Mouse (Mus musculus) embryonic facial prominence, embryonic 14.5 days (tissue): Measurements from ENCODE around the gene Il1b. TPM values are rescaled to one million over a fixed set of nuclear protein-coding genes. Genes with fewer than 3 reads are reported as not detected.

Source experiments
- ATAC-seq: fragments of 200-750 bp; cut with Nextera tagmentation; 2 replicates; pipeline ENCODE4 v1.8.0; 2017; ENCODE audit warnings: low read depth, moderate number of reproducible peaks, moderate TSS enrichment
- DNase-seq: peaks from one replicate; pipeline ENCODE4 v3.0.0-alpha.2; 2015; ENCODE audit warnings: low spot score
- H3K27ac ChIP-seq: fragments of 300-500 bp; sonication (generic); replicated peaks from 2 replicates; pipeline ENCODE4 v1.5.1; 2014; ENCODE audit warnings: low read depth, mild to moderate bottlenecking, low read length, moderate library complexity
- H3K27me3 ChIP-seq: fragments of 300-500 bp; sonication (generic); replicated peaks from 2 replicates; pipeline ENCODE4 v1.6.1; 2014; ENCODE audit warnings: low read length; ENCODE audit not compliant: control insufficient read depth, insufficient read depth
- H3K36me3 ChIP-seq: fragments of 300-500 bp; sonication (generic); 2 replicates; pipeline ENCODE4 v1.6.1; 2014; ENCODE audit warnings: low read length, mixed read lengths; ENCODE audit not compliant: control insufficient read depth, insufficient read depth
- H3K4me1 ChIP-seq: fragments of 300-500 bp; sonication (generic); 2 replicates; pipeline ENCODE4 v1.6.1; 2014; ENCODE audit warnings: antibody characterized with exemption, low read length; ENCODE audit not compliant: control insufficient read depth, insufficient read depth
- H3K4me2 ChIP-seq: fragments of 300-500 bp; sonication (generic); 2 replicates; pipeline ENCODE4 v1.6.1; 2014; ENCODE audit warnings: low read depth, mild to moderate bottlenecking, low read length, moderate library complexity, mixed read lengths
- H3K4me3 ChIP-seq: fragments of 300-500 bp; sonication (generic); 2 replicates; pipeline ENCODE4 v1.5.1; 2014; ENCODE audit warnings: low read depth, mild to moderate bottlenecking, low read length
- H3K9ac ChIP-seq: fragments of 300-500 bp; sonication (generic); 2 replicates; pipeline ENCODE4 v1.6.1; 2014; ENCODE audit warnings: low read depth, mild to moderate bottlenecking, low read length, moderate library complexity, mixed read lengths
- H3K9me3 ChIP-seq: fragments of 300-500 bp; sonication (generic); 2 replicates; pipeline ENCODE4 v1.6.1; 2016; ENCODE audit warnings: low read length; ENCODE audit not compliant: control insufficient read depth
- WGBS: fragments of 180-500 bp; shearing (Covaris S2); extraction: QIAGEN DNeasy Blood & Tissue Kit; methylation state at CpG from one replicate; pipeline ENCODE4 v1.1.7; 2014; 5-methylcytosine and 5-hydroxymethylcytosine counted together
- polyA plus RNA-seq: library from polyadenylated mRNA; unstranded; fragments of >200 nt; fragmentation: Nextera tagmentation; extraction: Ambion mirVana; gene quantifications from 2 replicates; pipeline ENCODE4 v1.2.1, GENCODE M21; 2014

Il1b gene
- polyA plus RNA-seq, 1 experiment from 2014 or later = 0.29 TPM

DNA sequence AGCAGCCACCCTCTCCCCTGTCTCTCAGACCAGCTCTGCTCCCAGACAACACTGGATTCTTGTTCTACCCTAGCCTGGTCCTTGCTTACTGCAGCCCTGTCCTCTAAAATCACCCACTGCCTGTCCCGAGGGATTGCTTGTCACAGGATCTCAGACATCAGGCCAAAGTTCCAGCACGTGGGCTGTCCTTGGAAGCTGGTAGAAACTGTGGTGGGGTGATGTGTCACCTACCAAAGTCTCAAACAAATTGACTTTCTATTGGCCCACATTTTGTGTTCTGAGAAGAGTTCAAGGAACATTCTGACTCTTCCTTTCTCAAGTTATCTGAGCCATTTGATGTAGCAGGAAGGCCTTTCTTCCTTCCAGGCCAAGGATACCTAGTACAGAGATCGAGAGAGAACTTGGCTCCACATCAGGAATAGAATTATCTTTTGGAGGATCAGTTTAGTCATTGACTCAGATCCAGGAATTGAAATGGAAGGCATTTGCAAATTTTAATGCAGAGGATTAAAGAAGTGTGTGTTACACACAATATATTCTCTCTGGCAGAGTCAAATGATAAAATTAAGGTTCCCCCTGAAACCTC lies 9.9 kb downstream of the Il1b start:
- ATAC-seq = no peak
- WGBS = 74% methylated on average over 3 of the region's 3 CpGs
- no peaks in the 10 kb centered on the region for H3K9me3 ChIP-seq
- H3K27me3 ChIP-seq = no peaks in the 10 kb centered on the region
- no peak overlapping the region for H3K27ac ChIP-seq
- H3K4me3 ChIP-seq = no peak overlapping the region
- H3K9ac ChIP-seq = no peak overlapping the region
- no peak overlapping the region for H3K4me2 ChIP-seq
- H3K36me3 ChIP-seq = no peaks in the 10 kb centered on the region
- H3K4me1 ChIP-seq = no peaks in the 10 kb centered on the region
- no peak for DNase-seq

GRCm38 (mm10) chr2:129360197-129360596 lies 10.7 kb downstream of the Il1b start:
- no peak overlapping the region for H3K4me2 ChIP-seq
- no peak overlapping the region for H3K4me3 ChIP-seq
- no peaks in the 10 kb centered on the region for H3K9me3 ChIP-seq
- no peak overlapping the region for H3K27ac ChIP-seq
- H3K9ac ChIP-seq = no peak overlapping the region
- H3K4me1 ChIP-seq = no peaks in the 10 kb centered on the region
- no peaks in the 10 kb centered on the region for H3K36me3 ChIP-seq
- no peak for ATAC-seq
- no peak for DNase-seq
- no peaks in the 10 kb centered on the region for H3K27me3 ChIP-seq
- 83% methylated on average over 10 of the region's 10 CpGs for WGBS

GRCm38 (mm10) chr2:129338138-129338621 lies 32.8 kb downstream of the Il1b start:
- H3K9ac ChIP-seq = no peak overlapping the region
- no peak for ATAC-seq
- no peaks in the 10 kb centered on the region for H3K36me3 ChIP-seq
- no peak overlapping the region for H3K4me2 ChIP-seq
- WGBS = 66% methylated on average over 6 of the region's 6 CpGs
- H3K4me3 ChIP-seq = no peak overlapping the region
- no peak overlapping the region for H3K27ac ChIP-seq
- DNase-seq = no peak
- H3K9me3 ChIP-seq = 0 out of 2 replicates have a peak, but pooled peaks cover 8% of the 10 kb centered on the region
- no peaks in the 10 kb centered on the region for H3K4me1 ChIP-seq
- H3K27me3 ChIP-seq = no peaks in the 10 kb centered on the region

DNA sequence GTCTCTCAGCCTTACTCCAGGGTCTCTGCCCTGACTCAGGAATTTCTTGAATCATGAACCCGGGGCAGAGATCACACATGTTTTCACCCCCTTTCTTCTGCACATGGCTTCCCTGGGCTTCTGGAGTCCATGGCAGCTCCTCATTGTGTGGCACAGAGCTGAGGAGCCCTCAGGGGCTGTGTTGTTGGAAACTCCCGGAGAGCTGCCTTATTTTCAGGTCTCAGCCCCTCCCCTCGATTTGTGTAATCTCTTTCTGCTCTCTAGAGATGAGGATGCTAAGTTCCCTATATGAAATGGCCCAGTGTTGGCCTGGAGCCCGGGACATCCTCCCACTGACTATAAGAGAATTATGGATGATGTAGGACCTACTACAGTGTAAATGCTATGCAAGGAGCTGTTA lies 37.5 kb downstream of the Il1b start:
- DNase-seq = no peak
- 45% methylated on average over 4 of the region's 4 CpGs for WGBS

GRCm38 (mm10) chr2:129330540-129330939 lies 40.4 kb downstream of the Il1b start:
- Histone ChIP-seq H3K27me3 (no peaks in the 10 kb centered on the region), H3K4me3 (no peak overlapping the region), H3K4me1 (no peaks in the 10 kb centered on the region), H3K9ac (no peak overlapping the region), H3K9me3 (no peaks in the 10 kb centered on the region), H3K27ac (no peak overlapping the region), H3K36me3 (no peaks in the 10 kb centered on the region), H3K4me2 (no peak overlapping the region)
- ATAC-seq (no peak), DNase-seq (peak; percentile 39)
- WGBS = 78% methylated on average over 13 of the region's 13 CpGs

More for the DNA sequence above, 37.5 kb downstream of the Il1b start:
- Histone ChIP-seq H3K9ac (no peak overlapping the region), H3K4me2 (no peak overlapping the region), H3K4me3 (no peak overlapping the region), H3K27ac (no peak overlapping the region), H3K9me3 (no peaks in the 10 kb centered on the region), H3K4me1 (no peaks in the 10 kb centered on the region), H3K36me3 (no peaks in the 10 kb centered on the region), H3K27me3 (no peaks in the 10 kb centered on the region)
- no peak for ATAC-seq

DNA sequence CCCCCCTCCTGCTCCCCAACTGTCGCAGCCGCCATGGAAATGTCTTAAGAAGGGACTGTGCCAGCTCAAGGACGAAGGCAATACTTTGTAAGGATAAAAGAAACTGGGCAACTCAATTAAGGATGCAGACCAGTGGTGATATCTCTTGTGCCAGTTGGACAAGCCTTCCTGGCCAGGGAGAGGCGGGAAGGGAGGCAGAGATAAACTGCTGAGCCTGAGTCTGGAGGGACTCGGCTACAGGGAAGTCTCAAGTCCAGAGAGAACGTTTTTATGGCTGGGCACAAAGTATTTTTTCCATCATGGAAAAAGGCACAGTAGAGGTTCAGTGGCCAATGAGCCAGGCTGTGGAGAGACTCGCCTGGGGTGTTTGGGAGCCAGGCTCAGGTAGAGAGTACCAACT lies 40.9 kb downstream of the Il1b start:
- Histone ChIP-seq H3K4me1 (no peaks in the 10 kb centered on the region), H3K9me3 (no peaks in the 10 kb centered on the region), H3K4me3 (no peak overlapping the region), H3K4me2 (no peak overlapping the region), H3K27ac (no peak overlapping the region), H3K27me3 (no peaks in the 10 kb centered on the region), H3K36me3 (no peaks in the 10 kb centered on the region), H3K9ac (no peak overlapping the region)
- DNase-seq (no peak), ATAC-seq (no peak)
- 55% methylated on average over 7 of the region's 7 CpGs for WGBS

DNA sequence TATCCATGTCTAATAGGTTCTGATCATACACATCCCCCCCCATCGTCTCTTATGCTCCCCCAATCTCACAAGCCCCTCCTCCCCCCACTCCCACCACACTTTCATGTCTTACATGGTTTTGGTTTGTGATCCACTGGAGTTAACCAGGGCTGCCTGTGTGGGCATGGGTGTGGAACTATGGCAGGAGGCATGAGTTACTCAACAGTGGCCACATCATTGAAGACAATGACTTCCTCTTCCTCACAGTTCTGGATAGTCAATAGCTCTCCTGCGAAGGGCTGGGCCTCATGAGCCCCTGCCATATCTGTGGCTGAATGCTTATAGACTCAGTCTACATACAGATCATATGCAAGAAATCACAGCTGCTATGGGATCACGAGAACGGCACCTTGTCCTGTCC lies 42.7 kb downstream of the Il1b start:
- H3K4me3 ChIP-seq = no peak overlapping the region
- DNase-seq (no peak), ATAC-seq (no peak)
- H3K4me2 ChIP-seq = no peak overlapping the region
- no peaks in the 10 kb centered on the region for H3K4me1 ChIP-seq
- H3K27me3 ChIP-seq = no peaks in the 10 kb centered on the region
- no peak overlapping the region for H3K9ac ChIP-seq
- H3K9me3 ChIP-seq = no peaks in the 10 kb centered on the region
- no peak overlapping the region for H3K27ac ChIP-seq
- WGBS = 86% methylated on average over 4 of the region's 4 CpGs
- no peaks in the 10 kb centered on the region for H3K36me3 ChIP-seq

GRCm38 (mm10) chr2:129324216-129324615 lies 46.7 kb downstream of the Il1b start:
- ATAC-seq = no peak
- no peaks in the 10 kb centered on the region for H3K27me3 ChIP-seq
- 74% methylated on average over 3 of the region's 3 CpGs for WGBS

DNA sequence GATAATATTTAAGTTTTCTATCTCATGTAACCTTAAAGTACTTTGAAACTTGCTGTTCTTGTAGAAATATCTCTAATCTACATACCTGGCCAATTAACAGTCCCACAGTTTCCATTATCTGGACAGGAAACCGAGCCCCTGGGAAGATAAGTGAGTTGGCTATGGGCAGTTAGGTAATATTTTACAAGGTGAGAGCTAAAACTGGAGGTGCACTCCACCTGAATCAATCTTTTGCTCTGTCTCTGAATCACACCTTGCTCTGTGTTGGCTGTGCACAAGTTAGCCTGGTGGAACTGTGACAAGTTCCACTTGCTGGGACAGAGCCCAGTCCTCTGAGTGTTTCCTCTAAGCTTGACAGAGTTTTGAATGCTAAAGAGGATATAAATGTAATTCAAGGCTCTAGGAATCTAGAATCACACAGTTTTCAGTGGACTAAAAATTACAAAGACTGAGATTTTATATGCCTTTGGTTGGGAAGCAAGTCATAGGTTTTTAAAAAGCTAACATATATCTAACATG lies 48.8 kb downstream of the Il1b start:
- Histone ChIP-seq H3K9me3 (no peaks in the 10 kb centered on the region), H3K4me3 (no peak overlapping the region), H3K27me3 (no peaks in the 10 kb centered on the region), H3K9ac (no peak overlapping the region), H3K4me2 (no peak overlapping the region), H3K4me1 (no peaks in the 10 kb centered on the region), H3K27ac (no peak overlapping the region), H3K36me3 (no peaks in the 10 kb centered on the region)
- no peak for ATAC-seq
- 68% methylated on average over 1 of the region's 1 CpGs for WGBS
- no peak for DNase-seq

More at GRCm38 (mm10) chr2:129324216-129324615, 46.7 kb downstream of the Il1b start:
- Histone ChIP-seq H3K9ac (no peak overlapping the region), H3K4me2 (no peak overlapping the region), H3K4me3 (no peak overlapping the region), H3K9me3 (no peaks in the 10 kb centered on the region), H3K4me1 (no peaks in the 10 kb centered on the region), H3K36me3 (no peaks in the 10 kb centered on the region), H3K27ac (no peak overlapping the region)
- no peak for DNase-seq
